Mouse (Mus musculus) thymus, adult 2 months (tissue): ENCODE measurements around the gene Cep350.

Source experiments
- CTCF ChIP-seq: fragments of 200-500 bp; IDR thresholded peaks from 2 replicates; pipeline ENCODE4 v1.5.1; 2012; ENCODE audit warnings: mild to moderate bottlenecking, control low read depth, low read length, moderate library complexity, borderline replicate concordance; ENCODE audit not compliant: control insufficient read depth, poor library complexity, insufficient read depth; ENCODE audit errors: extremely low read depth
- POLR2A ChIP-seq: fragments of 200-500 bp; IDR thresholded peaks from 2 replicates; pipeline ENCODE4 v1.6.1; 2012; ENCODE audit warnings: mild to moderate bottlenecking, low read length, control low read depth, moderate library complexity; ENCODE audit not compliant: control insufficient read depth, poor library complexity, insufficient read depth; ENCODE audit errors: extremely low read depth

DNA sequence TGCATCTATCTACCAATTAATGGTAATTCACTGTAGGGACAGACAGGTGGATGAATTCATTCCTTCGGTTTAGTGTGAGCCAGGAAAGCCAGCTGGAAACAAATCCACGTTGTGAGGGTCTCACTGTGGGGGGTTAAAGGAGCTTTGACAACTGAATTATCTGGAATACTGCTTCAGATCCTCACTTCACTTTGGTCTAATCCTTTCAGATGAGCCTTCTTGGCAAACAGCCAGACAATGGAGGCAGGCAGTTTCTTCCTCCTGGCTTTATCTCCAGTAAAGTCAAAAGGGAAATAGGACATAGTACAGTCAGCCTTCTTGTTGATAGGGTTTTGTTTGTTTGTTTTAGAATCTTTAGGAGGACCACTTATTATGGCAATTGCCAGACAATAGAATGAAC, 16.3 kb upstream of the Cep350 start:
- TF ChIP-seq CTCF (no peak), POLR2A (no peak)
